Mouse (Mus musculus) bone marrow, adult 2 months (tissue): ENCODE measurements around the gene Gm20517. TPM values are rescaled to one million over a fixed set of nuclear protein-coding genes. Genes with fewer than 3 reads are reported as not detected.
A peak's percentile ranks its signal among the peaks of the same experiment; 100 is the strongest.

Source experiments
- H3K27ac ChIP-seq: fragments of 200-500 bp; 2 replicates; pipeline ENCODE4 v1.5.1; 2012; ENCODE audit warnings: low read depth, mild to moderate bottlenecking, control low read depth, inconsistent platforms, low read length; ENCODE audit not compliant: control insufficient read depth, poor library complexity, insufficient read depth
- H3K4me1 ChIP-seq: fragments of 200-500 bp; 2 replicates; pipeline ENCODE4 v1.6.1; 2011; ENCODE audit warnings: low read length; ENCODE audit not compliant: control insufficient read depth, insufficient read depth
- H3K4me3 ChIP-seq: fragments of 200-500 bp; replicated peaks from 2 replicates; pipeline ENCODE3; 2011; ENCODE audit warnings: mild to moderate bottlenecking, low read depth, low read length, control low read depth; ENCODE audit not compliant: control insufficient read depth
- CTCF ChIP-seq: fragments of 200-500 bp; IDR thresholded peaks from 2 replicates; pipeline ENCODE4 v1.5.1; 2011; ENCODE audit warnings: low read length, control low read depth; ENCODE audit not compliant: control insufficient read depth, insufficient read depth
- POLR2A ChIP-seq: fragments of 200-500 bp; IDR thresholded peaks from 2 replicates; pipeline ENCODE4 v1.6.1; 2011; ENCODE audit warnings: low read depth, mild to moderate bottlenecking, control low read depth, low read length, borderline replicate concordance; ENCODE audit not compliant: control insufficient read depth
- WGBS: fragments of 180-500 bp; shearing (Covaris S2); methylation state at CpG from one replicate; pipeline ENCODE4 v1.1.7; 2018; 5-methylcytosine and 5-hydroxymethylcytosine counted together
- polyA plus RNA-seq: library from polyadenylated mRNA; stranded (reverse); fragments of >200 nt; gene quantifications from 2 replicates; pipeline ENCODE4 v1.2.4, GENCODE M21; 2011; ENCODE audit warnings: low replicate concordance; ENCODE audit not compliant: missing spikeins, insufficient read depth, insufficient read length

Gm20517 gene
- polyA plus RNA-seq, 1 experiment = 5.1 TPM

- peak overlapping the region; percentile 9 for H3K4me3 ChIP-seq
- no peak for TF ChIP-seq POLR2A
- no peak for TF ChIP-seq CTCF
- H3K4me1 ChIP-seq = no peaks in the 10 kb centered on the region
- no peak overlapping the region; the same call in 1 of the 2 replicates for H3K27ac ChIP-seq
- under 1% methylated on average over 23 of the region's 23 CpGs for whole genome bisulfite sequencing
These were observed 83.9 kb downstream of the Gm20517 start for GRCm38 (mm10) chr17:47695337-47695710.

GRCm38 (mm10) chr17:47698156-47698555 lies 86.8 kb downstream of the Gm20517 start:
- Histone ChIP-seq H3K4me1 (no peaks in the 10 kb centered on the region), H3K4me3 (no peak overlapping the region), H3K27ac (no peak overlapping the region)
- TF ChIP-seq CTCF = no peak
- TF ChIP-seq POLR2A = no peak
- WGBS = 88% methylated on average over 10 of the region's 10 CpGs

GRCm38 (mm10) chr17:47699055-47699454 lies 87.7 kb downstream of the Gm20517 start:
- no peaks in the 10 kb centered on the region for H3K4me1 ChIP-seq
- TF ChIP-seq CTCF = no peak
- no peak for TF ChIP-seq POLR2A
- no peak overlapping the region for H3K27ac ChIP-seq
- WGBS = 78% methylated on average over 2 of the region's 2 CpGs
- H3K4me3 ChIP-seq = no peak overlapping the region

GRCm38 (mm10) chr17:47701793-47702192 lies 90.4 kb downstream of the Gm20517 start:
- WGBS = 75% methylated on average over 9 of the region's 9 CpGs
- H3K4me3 ChIP-seq = no peak overlapping the region
- TF ChIP-seq CTCF (no peak), POLR2A (peak; percentile 16; the same call in 1 of the 2 replicates)
- H3K27ac ChIP-seq = no peak overlapping the region
- no peaks in the 10 kb centered on the region for H3K4me1 ChIP-seq

GRCm38 (mm10) chr17:47702548-47703345 lies 91.4 kb downstream of the Gm20517 start:
- H3K4me1 ChIP-seq = no peaks in the 10 kb centered on the region
- no peak overlapping the region for H3K4me3 ChIP-seq
- WGBS = 81% methylated on average over 28 of the region's 28 CpGs
- no peak overlapping the region for H3K27ac ChIP-seq
- no peak for TF ChIP-seq CTCF
- TF ChIP-seq POLR2A = no peak

GRCm38 (mm10) chr17:47703556-47703955 lies 92.2 kb downstream of the Gm20517 start:
- WGBS = 76% methylated on average over 20 of the region's 20 CpGs

GRCm38 (mm10) chr17:47704692-47705091 lies 93.3 kb downstream of the Gm20517 start:
- Histone ChIP-seq H3K27ac (no peak overlapping the region), H3K4me1 (no peaks in the 10 kb centered on the region), H3K4me3 (no peak overlapping the region)
- no peak for TF ChIP-seq POLR2A
- no peak for TF ChIP-seq CTCF
- 69% methylated on average over 4 of the region's 4 CpGs for WGBS

More at GRCm38 (mm10) chr17:47703556-47703955, 92.2 kb downstream of the Gm20517 start:
- no peak for TF ChIP-seq POLR2A
- no peak for TF ChIP-seq CTCF
- H3K4me3 ChIP-seq = no peak overlapping the region
- no peak overlapping the region for H3K27ac ChIP-seq
- H3K4me1 ChIP-seq = no peaks in the 10 kb centered on the region

- Histone ChIP-seq H3K4me3 (no peak overlapping the region), H3K4me1 (no peaks in the 10 kb centered on the region), H3K27ac (no peak overlapping the region)
- 81% methylated on average over 1 of the region's 1 CpGs for WGBS
- TF ChIP-seq POLR2A (no peak), CTCF (no peak)
These were observed 94.8 kb downstream of the Gm20517 start for GRCm38 (mm10) chr17:47706196-47706595.

- Histone ChIP-seq H3K4me3 (no peak overlapping the region), H3K4me1 (no peaks in the 10 kb centered on the region), H3K27ac (no peak overlapping the region)
- 79% methylated on average over 3 of the region's 3 CpGs for WGBS
- no peak for TF ChIP-seq CTCF
These were observed 96.6 kb downstream of the Gm20517 start for GRCm38 (mm10) chr17:47707961-47708360.
